Mouse (Mus musculus) heart, embryonic 13.5 days (tissue): ENCODE measurements around the gene Nop10. TPM values are rescaled to one million over a fixed set of nuclear protein-coding genes. Genes with fewer than 3 reads are reported as not detected.
"Not testable (repeated sequence)": the region's sequence is repeated elsewhere in the genome, so short reads cannot be mapped to it uniquely, and the experiment has no call there.

ENCODE experiments used
- ATAC-seq: fragments of 200-750 bp; cut with Nextera tagmentation; 2 replicates; pipeline ENCODE4 v1.8.0; 2017; ENCODE audit warnings: moderate TSS enrichment; ENCODE audit not compliant: insufficient number of reproducible peaks, low FRiP score, low TSS enrichment; ENCODE audit errors: extremely low read depth
- H3K27ac ChIP-seq: fragments of 300-500 bp; sonication (generic); replicated peaks from 2 replicates; pipeline ENCODE4 v1.5.1; 2015; ENCODE audit warnings: moderate library complexity, mild to moderate bottlenecking, inconsistent platforms
- H3K27me3 ChIP-seq: fragments of 300-500 bp; sonication (generic); replicated peaks from 2 replicates; pipeline ENCODE4 v1.6.1; 2015; ENCODE audit warnings: mild to moderate bottlenecking, inconsistent platforms
- H3K36me3 ChIP-seq: fragments of 300-500 bp; sonication (generic); 2 replicates; pipeline ENCODE4 v1.6.1; 2015; ENCODE audit warnings: mild to moderate bottlenecking, inconsistent platforms
- H3K4me1 ChIP-seq: fragments of 300-500 bp; sonication (generic); 2 replicates; pipeline ENCODE4 v1.6.1; 2015; ENCODE audit warnings: inconsistent platforms
- H3K4me2 ChIP-seq: fragments of 300-500 bp; sonication (generic); 2 replicates; pipeline ENCODE4 v1.6.1; 2015; ENCODE audit warnings: inconsistent platforms, mild to moderate bottlenecking, moderate library complexity
- H3K4me3 ChIP-seq: fragments of 300-500 bp; sonication (generic); 2 replicates; pipeline ENCODE4 v1.5.1; 2015; ENCODE audit warnings: moderate library complexity, mild to moderate bottlenecking, inconsistent platforms
- H3K9ac ChIP-seq: fragments of 300-500 bp; sonication (generic); 2 replicates; pipeline ENCODE4 v1.6.1; 2015; ENCODE audit warnings: inconsistent platforms, mild to moderate bottlenecking, moderate library complexity
- H3K9me3 ChIP-seq: fragments of 300-500 bp; sonication (generic); 2 replicates; pipeline ENCODE4 v1.6.1; 2016; ENCODE audit warnings: inconsistent platforms
- WGBS: fragments of 180-500 bp; shearing (Covaris S2); methylation state at CpG from one replicate; pipeline ENCODE4 v1.1.7; 2015; ENCODE audit warnings: mixed read lengths; 5-methylcytosine and 5-hydroxymethylcytosine counted together
- polyA plus RNA-seq: library from polyadenylated mRNA; unstranded; fragments of >200 nt; fragmentation: Nextera tagmentation; extraction: Ambion mirVana; gene quantifications from 2 replicates; pipeline ENCODE4 v1.2.1, GENCODE M21; 2015

The Nop10 gene
- polyA plus RNA-seq, 1 experiment from 2014 or later = 155 TPM

- H3K27me3 ChIP-seq, H3K9me3 ChIP-seq, H3K36me3 ChIP-seq, ATAC-seq, H3K4me3 ChIP-seq, H3K4me2 ChIP-seq, H3K27ac ChIP-seq, H3K9ac ChIP-seq: not testable (repeated sequence)
- WGBS = 93% methylated on average over 1 of the region's 1 CpGs
- H3K4me1 ChIP-seq = peaks cover 16% of the 10 kb centered on the region
These were observed 24.3 kb downstream of the Nop10 start for GRCm38 (mm10) chr2:112286062-112286461.

- Histone ChIP-seq H3K9me3 (no peaks in the 10 kb centered on the region), H3K4me2 (no peak overlapping the region; the same call in 1 of the 2 replicates), H3K4me1 (peaks cover 16% of the 10 kb centered on the region), H3K36me3 (no peaks in the 10 kb centered on the region), H3K27me3 (no peaks in the 10 kb centered on the region), H3K4me3 (no peak overlapping the region), H3K27ac (no peak overlapping the region), H3K9ac (peak overlapping the region; percentile 3; the same call in 1 of the 2 replicates)
- WGBS = 60% methylated on average over 4 of the region's 4 CpGs
- no peak for ATAC-seq
These were observed 25.3 kb downstream of the Nop10 start for GRCm38 (mm10) chr2:112287059-112287458.

GRCm38 (mm10) chr2:112289507-112289906 is 27.8 kb downstream of the Nop10 start:
- no peak overlapping the region for H3K4me2 ChIP-seq
- H3K4me3 ChIP-seq = no peak overlapping the region
- H3K9me3 ChIP-seq = no peaks in the 10 kb centered on the region
- no peak overlapping the region for H3K27ac ChIP-seq
- ATAC-seq = no peak
- H3K4me1 ChIP-seq = peaks cover 12% of the 10 kb centered on the region
- no peaks in the 10 kb centered on the region for H3K27me3 ChIP-seq
- H3K9ac ChIP-seq = no peak overlapping the region
- H3K36me3 ChIP-seq = peaks cover 4% of the 10 kb centered on the region
- WGBS = 78% methylated on average over 3 of the region's 3 CpGs

- H3K27ac ChIP-seq = no peak overlapping the region
- peaks cover 4% of the 10 kb centered on the region for H3K36me3 ChIP-seq
- H3K4me2 ChIP-seq = no peak overlapping the region
- no peaks in the 10 kb centered on the region for H3K27me3 ChIP-seq
- WGBS = 66% methylated on average over 2 of the region's 2 CpGs
- no peak overlapping the region for H3K9ac ChIP-seq
- ATAC-seq = no peak
- H3K4me1 ChIP-seq = peaks cover 23% of the 10 kb centered on the region
- no peak overlapping the region for H3K4me3 ChIP-seq
- no peaks in the 10 kb centered on the region for H3K9me3 ChIP-seq
These were observed 31.1 kb downstream of the Nop10 start for GRCm38 (mm10) chr2:112292823-112293222.

GRCm38 (mm10) chr2:112296211-112296610 is 34.5 kb downstream of the Nop10 start:
- Histone ChIP-seq H3K9ac (peak overlapping the region; percentile 67; the same call in 1 of the 2 replicates), H3K4me1 (peaks cover 21% of the 10 kb centered on the region), H3K4me3 (peak overlapping the region; percentile 29), H3K9me3 (no peaks in the 10 kb centered on the region), H3K36me3 (peaks cover 4% of the 10 kb centered on the region), H3K4me2 (peak overlapping the region; percentile 58), H3K27ac (peak overlapping the region; percentile 93), H3K27me3 (no peaks in the 10 kb centered on the region)
- no peak for ATAC-seq
- 42% methylated on average over 3 of the region's 3 CpGs for WGBS

- ATAC-seq = no peak
- WGBS = 91% methylated on average over 4 of the region's 4 CpGs
These were observed 36.5 kb downstream of the Nop10 start for GRCm38 (mm10) chr2:112298221-112298620.

GRCm38 (mm10) chr2:112308671-112309070 is 46.9 kb downstream of the Nop10 start:
- no peaks in the 10 kb centered on the region for H3K36me3 ChIP-seq
- H3K27me3 ChIP-seq = no peaks in the 10 kb centered on the region
- no peak for ATAC-seq
- H3K27ac ChIP-seq = peak overlapping the region; percentile 54
- no peak overlapping the region for H3K9ac ChIP-seq
- no peaks in the 10 kb centered on the region for H3K9me3 ChIP-seq
- WGBS = 64% methylated on average over 3 of the region's 3 CpGs
- H3K4me1 ChIP-seq = peaks cover 33% of the 10 kb centered on the region
- no peak overlapping the region for H3K4me3 ChIP-seq
- peak overlapping the region; percentile 53; the same call in 1 of the 2 replicates for H3K4me2 ChIP-seq

More at GRCm38 (mm10) chr2:112298221-112298620, 36.5 kb downstream of the Nop10 start:
- Histone ChIP-seq H3K4me2 (no peak overlapping the region), H3K27me3 (no peaks in the 10 kb centered on the region), H3K9me3 (no peaks in the 10 kb centered on the region), H3K9ac (no peak overlapping the region), H3K4me3 (no peak overlapping the region), H3K27ac (no peak overlapping the region), H3K36me3 (peaks cover 4% of the 10 kb centered on the region), H3K4me1 (peaks cover 21% of the 10 kb centered on the region)

- no peak for ATAC-seq
- H3K27ac ChIP-seq = peak overlapping the region; percentile 54
- H3K4me2 ChIP-seq = peak overlapping the region; percentile 53
- WGBS = 27% methylated on average over 10 of the region's 10 CpGs
- peaks cover 33% of the 10 kb centered on the region for H3K4me1 ChIP-seq
- 0 out of 2 replicates have a peak overlapping the region, but pooled peaks have one; percentile 2 for H3K4me3 ChIP-seq
- no peaks in the 10 kb centered on the region for H3K9me3 ChIP-seq
- H3K27me3 ChIP-seq = no peaks in the 10 kb centered on the region
- H3K9ac ChIP-seq = peak overlapping the region; percentile 26; the same call in 1 of the 2 replicates
- H3K36me3 ChIP-seq = peaks cover under 1% of the 10 kb centered on the region; the same call in 1 of the 2 replicates
These were observed 47.5 kb downstream of the Nop10 start for GRCm38 (mm10) chr2:112309161-112309600.

Other genes with a start within 250 kb of the Nop10 start
- gene Olfr1310, start 249.2 kb upstream of the Nop10 start, polyA plus RNA-seq = not detected in 2 replicates
- gene Olfr1311, start 237.5 kb upstream of the Nop10 start, polyA plus RNA-seq = not detected in 2 replicates
- not detected in 2 replicates for gene Olfr1312, start 211.7 kb upstream of the Nop10 start, polyA plus RNA-seq
- not detected in 2 replicates for gene Olfr1313, start 184.1 kb upstream of the Nop10 start, polyA plus RNA-seq
- not detected in 2 replicates for gene Olfr1314, start 165.1 kb upstream of the Nop10 start, polyA plus RNA-seq
- not detected in 2 replicates for gene Olfr1315-ps1, start 146.5 kb upstream of the Nop10 start, polyA plus RNA-seq
- gene Olfr1316, start 126.9 kb upstream of the Nop10 start, polyA plus RNA-seq = not detected in 2 replicates
- gene Olfr1317, start 121.6 kb upstream of the Nop10 start, polyA plus RNA-seq = not detected in 2 replicates
- gene Olfr1318, start 107.7 kb upstream of the Nop10 start, polyA plus RNA-seq = not detected in 2 replicates
- gene Lpcat4, start 22.5 kb upstream of the Nop10 start, polyA plus RNA-seq = 13.6 and 14.5 TPM in 2 replicates
- 0.04 and 0.05 TPM in 2 replicates for gene Nutm1, start 2.6 kb upstream of the Nop10 start, polyA plus RNA-seq
- gene Slc12a6, start 3.9 kb downstream of the Nop10 start, polyA plus RNA-seq = 8.4 and 9.5 TPM in 2 replicates
- not detected in 2 replicates for gene Gm21985, start 4.4 kb downstream of the Nop10 start, polyA plus RNA-seq
- 96.8 and 109 TPM in 2 replicates for gene Emc4, start 106.1 kb downstream of the Nop10 start, polyA plus RNA-seq
- 22.0 and 22.3 TPM in 2 replicates for gene Katnbl1, start 117.3 kb downstream of the Nop10 start, polyA plus RNA-seq
- gene Emc7, start 193.1 kb downstream of the Nop10 start, polyA plus RNA-seq = 17.5 and 19.3 TPM in 2 replicates
- gene Chrm5, start 218.8 kb downstream of the Nop10 start, polyA plus RNA-seq = not detected in 2 replicates
- gene Aven, start 231.0 kb downstream of the Nop10 start, polyA plus RNA-seq = 6.2 and 6.9 TPM in 2 replicates